Mouse (Mus musculus) lung, adult 2 months (tissue): ENCODE measurements at regions not wholly inside any gene's neighbourhood (a gene's known extent, or its start where the extent isn't known, plus 50 kb on each side); places are given as distances from the start of the nearest gene placed in this dataset.

Source experiments
- CTCF ChIP-seq: fragments of 200-500 bp; IDR thresholded peaks from 2 replicates; pipeline ENCODE4 v1.5.1; 2011; ENCODE audit warnings: mild to moderate bottlenecking, low read length, control low read depth; ENCODE audit not compliant: insufficient read depth
- POLR2A ChIP-seq: fragments of 200-500 bp; IDR thresholded peaks from 2 replicates; pipeline ENCODE4 v1.6.1; 2011; ENCODE audit warnings: low read depth, mild to moderate bottlenecking, control low read depth, low read length, borderline replicate concordance; ENCODE audit errors: extremely low read depth

- TF ChIP-seq POLR2A (no peak), CTCF (no peak)
Observed at GRCm38 (mm10) chr15:67027751-67028150, 527.0 kb upstream of the Lrrc6 start.
